Mouse (Mus musculus) hindbrain, embryonic 13.5 days (tissue): ENCODE measurements around the gene Ankfy1. TPM values are rescaled to one million over a fixed set of nuclear protein-coding genes. Genes with fewer than 3 reads are reported as not detected.
"Not testable (repeated sequence)": the region's sequence is repeated elsewhere in the genome, so short reads cannot be mapped to it uniquely, and the experiment has no call there.

ENCODE experiments used
- ATAC-seq: fragments of 200-750 bp; cut with Nextera tagmentation; 2 replicates; pipeline ENCODE4 v1.8.0; 2017; ENCODE audit warnings: moderate TSS enrichment; ENCODE audit not compliant: low FRiP score
- H3K27ac ChIP-seq: fragments of 300-500 bp; sonication (generic); 2 replicates; pipeline ENCODE4 v1.5.1; 2015; ENCODE audit warnings: inconsistent platforms, mild to moderate bottlenecking, moderate library complexity
- H3K27me3 ChIP-seq: fragments of 300-500 bp; sonication (generic); 2 replicates; pipeline ENCODE4 v1.6.1; 2015; ENCODE audit warnings: mild to moderate bottlenecking, inconsistent platforms
- H3K36me3 ChIP-seq: fragments of 300-500 bp; sonication (generic); 2 replicates; pipeline ENCODE4 v1.6.1; 2015; ENCODE audit warnings: mild to moderate bottlenecking, inconsistent platforms
- H3K4me1 ChIP-seq: fragments of 300-500 bp; sonication (generic); replicated peaks from 2 replicates; pipeline ENCODE4 v1.6.1; 2015; ENCODE audit warnings: inconsistent platforms
- H3K4me2 ChIP-seq: fragments of 300-500 bp; sonication (generic); 2 replicates; pipeline ENCODE4 v1.6.1; 2015; ENCODE audit warnings: inconsistent platforms, mild to moderate bottlenecking, moderate library complexity
- H3K4me3 ChIP-seq: fragments of 300-500 bp; sonication (generic); 2 replicates; pipeline ENCODE4 v1.5.1; 2015; ENCODE audit warnings: mild to moderate bottlenecking, inconsistent platforms
- H3K9ac ChIP-seq: fragments of 300-500 bp; sonication (generic); 2 replicates; pipeline ENCODE4 v1.6.1; 2015; ENCODE audit warnings: mild to moderate bottlenecking, inconsistent platforms
- H3K9me3 ChIP-seq: fragments of 300-500 bp; sonication (generic); 2 replicates; pipeline ENCODE4 v1.6.1; 2016; ENCODE audit warnings: inconsistent platforms
- WGBS: fragments of 180-500 bp; shearing (Covaris S2); methylation state at CpG from one replicate; pipeline ENCODE4 v1.1.7; 2015; 5-methylcytosine and 5-hydroxymethylcytosine counted together
- polyA plus RNA-seq: library from polyadenylated mRNA; unstranded; fragments of >200 nt; fragmentation: Nextera tagmentation; extraction: Ambion mirVana; gene quantifications from 2 replicates; pipeline ENCODE4 v1.2.1, GENCODE M21; 2015

Gene Ankfy1
- polyA plus RNA-seq, 1 experiment from 2014 or later, result 22.7 TPM

GRCm38 (mm10) chr11:72683402-72683801, 6.4 kb upstream of the Ankfy1 start:
- H3K4me1 ChIP-seq, result no peaks in the 10 kb centered on the region
- H3K9me3 ChIP-seq, result no peaks in the 10 kb centered on the region
- H3K36me3 ChIP-seq, result peaks cover 23% of the 10 kb centered on the region
- no peak for ATAC-seq
- no peak overlapping the region for H3K9ac ChIP-seq
- H3K27me3 ChIP-seq, result no peaks in the 10 kb centered on the region
- WGBS, result 95% methylated on average over 2 of the region's 2 CpGs
- no peak overlapping the region for H3K4me3 ChIP-seq
- H3K27ac ChIP-seq, result no peak overlapping the region
- no peak overlapping the region for H3K4me2 ChIP-seq

GRCm38 (mm10) chr11:72686697-72687096, 3.1 kb upstream of the Ankfy1 start:
- Histone ChIP-seq H3K9me3 (no peaks in the 10 kb centered on the region), H3K27ac (no peak overlapping the region), H3K4me3 (no peak overlapping the region), H3K27me3 (no peaks in the 10 kb centered on the region), H3K4me1 (peaks cover 19% of the 10 kb centered on the region), H3K36me3 (peaks cover 16% of the 10 kb centered on the region), H3K4me2 (no peak overlapping the region), H3K9ac (no peak overlapping the region)
- ATAC-seq, result no peak

- Histone ChIP-seq H3K27me3 (no peaks in the 10 kb centered on the region), H3K4me1 (peaks cover 30% of the 10 kb centered on the region), H3K36me3 (peaks cover 16% of the 10 kb centered on the region), H3K9me3 (no peaks in the 10 kb centered on the region), H3K4me3 (no peak overlapping the region), H3K9ac (no peak overlapping the region), H3K27ac (no peak overlapping the region), H3K4me2 (no peak overlapping the region)
- no peak for ATAC-seq
- WGBS, result 9% methylated on average over 5 of the region's 5 CpGs
These were observed 1.6 kb upstream of the Ankfy1 start for GRCm38 (mm10) chr11:72688242-72688641.

- no peak overlapping the region for H3K27ac ChIP-seq
- peaks cover 38% of the 10 kb centered on the region for H3K4me1 ChIP-seq
- H3K27me3 ChIP-seq, result no peaks in the 10 kb centered on the region
- peak overlapping the region; percentile 87 for H3K4me2 ChIP-seq
- peaks cover 16% of the 10 kb centered on the region for H3K36me3 ChIP-seq
- no peaks in the 10 kb centered on the region for H3K9me3 ChIP-seq
- 76% methylated on average over 3 of the region's 3 CpGs for WGBS
- ATAC-seq, result no peak
- peak overlapping the region; percentile 88; the same call in 1 of the 2 replicates for H3K9ac ChIP-seq
- peak overlapping the region; percentile 69 for H3K4me3 ChIP-seq
These were observed 691 bp upstream of the Ankfy1 start for GRCm38 (mm10) chr11:72689115-72689514.

GRCm38 (mm10) chr11:72692353-72692752, 2.5 kb downstream of the Ankfy1 start:
- no peak for ATAC-seq
- Histone ChIP-seq H3K36me3 (peaks cover 4% of the 10 kb centered on the region; the same call in 1 of the 2 replicates), H3K4me2 (no peak overlapping the region), H3K9ac (no peak overlapping the region), H3K27me3 (no peaks in the 10 kb centered on the region), H3K4me1 (peaks cover 38% of the 10 kb centered on the region), H3K9me3 (no peaks in the 10 kb centered on the region), H3K27ac (no peak overlapping the region), H3K4me3 (no peak overlapping the region)
- 87% methylated on average over 4 of the region's 4 CpGs for WGBS

GRCm38 (mm10) chr11:72695025-72695424, 5.2 kb downstream of the Ankfy1 start:
- peaks cover 4% of the 10 kb centered on the region; the same call in 1 of the 2 replicates for H3K9me3 ChIP-seq
- no peak overlapping the region for H3K4me2 ChIP-seq
- H3K4me3 ChIP-seq, result no peak overlapping the region
- H3K27me3 ChIP-seq, result no peaks in the 10 kb centered on the region
- WGBS, result 95% methylated on average over 3 of the region's 3 CpGs
- H3K4me1 ChIP-seq, result peaks cover 32% of the 10 kb centered on the region
- peaks cover 7% of the 10 kb centered on the region; the same call in 1 of the 2 replicates for H3K36me3 ChIP-seq
- no peak for ATAC-seq
- no peak overlapping the region for H3K27ac ChIP-seq
- no peak overlapping the region for H3K9ac ChIP-seq

GRCm38 (mm10) chr11:72696368-72696971, 6.7 kb downstream of the Ankfy1 start:
- WGBS, result 96% methylated on average over 2 of the region's 2 CpGs
- Histone ChIP-seq H3K9ac (no peak overlapping the region), H3K4me2 (no peak overlapping the region), H3K4me1 (peaks cover 21% of the 10 kb centered on the region), H3K27ac (no peak overlapping the region), H3K36me3 (peaks cover 7% of the 10 kb centered on the region; the same call in 1 of the 2 replicates), H3K27me3 (no peaks in the 10 kb centered on the region), H3K4me3 (no peak overlapping the region), H3K9me3 (peaks cover 4% of the 10 kb centered on the region; the same call in 1 of the 2 replicates)
- no peak for ATAC-seq

GRCm38 (mm10) chr11:72697323-72697722, 7.5 kb downstream of the Ankfy1 start:
- no peak overlapping the region for H3K4me2 ChIP-seq
- H3K9me3 ChIP-seq, result peaks cover 4% of the 10 kb centered on the region; the same call in 1 of the 2 replicates
- no peak overlapping the region for H3K9ac ChIP-seq
- H3K27me3 ChIP-seq, result no peaks in the 10 kb centered on the region
- ATAC-seq, result no peak
- no peak overlapping the region for H3K4me3 ChIP-seq
- H3K4me1 ChIP-seq, result peaks cover 13% of the 10 kb centered on the region
- H3K27ac ChIP-seq, result no peak overlapping the region
- H3K36me3 ChIP-seq, result peaks cover 7% of the 10 kb centered on the region; the same call in 1 of the 2 replicates

GRCm38 (mm10) chr11:72705111-72705510, 15.3 kb downstream of the Ankfy1 start:
- H3K36me3 ChIP-seq, ATAC-seq, H3K4me3 ChIP-seq, H3K9me3 ChIP-seq, H3K4me2 ChIP-seq, H3K27me3 ChIP-seq, H3K4me1 ChIP-seq, H3K9ac ChIP-seq, H3K27ac ChIP-seq: not testable (repeated sequence)
- 96% methylated on average over 2 of the region's 2 CpGs for WGBS

- H3K4me3 ChIP-seq, result no peak overlapping the region
- 93% methylated on average over 5 of the region's 5 CpGs for WGBS
These were observed 22.9 kb downstream of the Ankfy1 start for GRCm38 (mm10) chr11:72712721-72713120.

GRCm38 (mm10) chr11:72718161-72718560, 28.4 kb downstream of the Ankfy1 start:
- H3K9me3 ChIP-seq, result no peaks in the 10 kb centered on the region
- H3K27me3 ChIP-seq, result no peaks in the 10 kb centered on the region
- no peak overlapping the region for H3K9ac ChIP-seq
- H3K27ac ChIP-seq, result no peak overlapping the region
- no peaks in the 10 kb centered on the region for H3K4me1 ChIP-seq
- WGBS, result 91% methylated on average over 3 of the region's 3 CpGs
- H3K4me3 ChIP-seq, result no peak overlapping the region
- peaks cover 22% of the 10 kb centered on the region for H3K36me3 ChIP-seq
- no peak overlapping the region for H3K4me2 ChIP-seq
- no peak for ATAC-seq

More at GRCm38 (mm10) chr11:72712721-72713120, 22.9 kb downstream of the Ankfy1 start:
- H3K27me3 ChIP-seq, result no peaks in the 10 kb centered on the region
- ATAC-seq, result no peak
- no peak overlapping the region for H3K9ac ChIP-seq
- no peak overlapping the region for H3K27ac ChIP-seq
- no peaks in the 10 kb centered on the region for H3K4me1 ChIP-seq
- peaks cover 24% of the 10 kb centered on the region for H3K36me3 ChIP-seq
- H3K4me2 ChIP-seq, result no peak overlapping the region
- no peaks in the 10 kb centered on the region for H3K9me3 ChIP-seq

GRCm38 (mm10) chr11:72723165-72723564, 33.4 kb downstream of the Ankfy1 start:
- Histone ChIP-seq H3K27ac (no peak overlapping the region), H3K27me3 (no peaks in the 10 kb centered on the region), H3K36me3 (peaks cover 13% of the 10 kb centered on the region), H3K4me2 (no peak overlapping the region), H3K9ac (no peak overlapping the region), H3K4me3 (no peak overlapping the region), H3K9me3 (no peaks in the 10 kb centered on the region), H3K4me1 (no peaks in the 10 kb centered on the region)
- no peak for ATAC-seq
- WGBS, result 71% methylated on average over 2 of the region's 2 CpGs

GRCm38 (mm10) chr11:72723871-72724270, 34.1 kb downstream of the Ankfy1 start:
- Histone ChIP-seq H3K27ac (no peak overlapping the region), H3K9me3 (no peaks in the 10 kb centered on the region), H3K27me3 (no peaks in the 10 kb centered on the region), H3K4me3 (no peak overlapping the region), H3K4me2 (no peak overlapping the region), H3K9ac (no peak overlapping the region), H3K4me1 (no peaks in the 10 kb centered on the region), H3K36me3 (peaks cover 12% of the 10 kb centered on the region)
- no peak for ATAC-seq
